Mouse (Mus musculus) mature B cell (primary cell): ENCODE measurements around the gene Gpr153.

Source experiments
- in situ Hi-C: fragments of 300-500 bp; cut with MboI; formaldehyde crosslinking; loops from 2 replicates; pipeline ENCODE4 v1.14.3; 2019

Gene Gpr153

GRCm38 (mm10) chr4:152315498-152316213 is 41.6 kb downstream of the Gpr153 start:
- in situ Hi-C loops = no loop called here

GRCm38 (mm10) chr4:152317631-152318033 is 43.6 kb downstream of the Gpr153 start:
- in situ Hi-C loops = no loop called here

- in situ Hi-C loops = no loop called here
These were observed 44.6 kb downstream of the Gpr153 start, which contains the start of gene Rnf207 for GRCm38 (mm10) chr4:152318517-152319234. Gene Rnf207, minus strand, starts transcription at chr4:152318993.

GRCm38 (mm10) chr4:152321464-152321863 is 47.4 kb downstream of the Gpr153 start:
- in situ Hi-C loops = loop anchor here (10.0 kb wide), 1 partner anchor 153 kb away; the partner anchor contains the start of genes Kcnab2 and Nphp4

GRCm38 (mm10) chr4:152324641-152325562 is 50.9 kb downstream of the Gpr153 start:
- in situ Hi-C loops = loop anchor here (10.0 kb wide), 1 partner anchor 150 kb away; the partner anchor contains the start of genes Kcnab2 and Nphp4

- in situ Hi-C loops = loop anchor here (10.0 kb wide), 1 partner anchor 149 kb away; the partner anchor contains the start of genes Kcnab2 and Nphp4
These were observed 51.8 kb downstream of the Gpr153 start, which contains the start of gene Rpl22 for GRCm38 (mm10) chr4:152325574-152326411. Gene Rpl22, plus strand, starts transcription at chr4:152325742.

GRCm38 (mm10) chr4:152326543-152326942 is 52.5 kb downstream of the Gpr153 start:
- in situ Hi-C loops = loop anchor here (10.0 kb wide), 1 partner anchor 148 kb away; the partner anchor contains the start of genes Kcnab2 and Nphp4

- in situ Hi-C loops = loop anchor here (10.0 kb wide), 1 partner anchor 146 kb away; the partner anchor contains the start of genes Kcnab2 and Nphp4
These were observed 54.7 kb downstream of the Gpr153 start for GRCm38 (mm10) chr4:152328691-152329090.

GRCm38 (mm10) chr4:152332952-152333351 is 58.9 kb downstream of the Gpr153 start:
- in situ Hi-C loops = no loop called here

- in situ Hi-C loops = no loop called here
These were observed 59.6 kb downstream of the Gpr153 start for GRCm38 (mm10) chr4:152333587-152333986.
